Mouse (Mus musculus) gonadal fat pad, adult 2 months (tissue): ENCODE data around the gene Mlip. TPM values are rescaled to one million over a fixed set of nuclear protein-coding genes. Genes with fewer than 3 reads are reported as not detected.

Experiments used
- DNase-seq: peaks from one replicate; pipeline ENCODE4 v3.0.0-alpha.2; 2012; ENCODE audit warnings: low read depth
- polyA plus RNA-seq: library from polyadenylated mRNA; depleted of rRNA; stranded (reverse); fragments of >200 nt; gene quantifications from 2 replicates; pipeline ENCODE4 v1.2.3, GENCODE M21; 2012

Mlip gene
- polyA plus RNA-seq, 1 experiment, result 0.07 TPM

GRCm38 (mm10) chr9:77347704-77348103 is 5.1 kb downstream of the Mlip start:
- DNase-seq, result no peak

GRCm38 (mm10) chr9:77344318-77344717 is 8.5 kb downstream of the Mlip start:
- no peak for DNase-seq

- DNase-seq, result no peak
Measured at GRCm38 (mm10) chr9:77340159-77340862, 12.5 kb downstream of the Mlip start.

- DNase-seq, result no peak
Measured at GRCm38 (mm10) chr9:77339571-77340148, 13.1 kb downstream of the Mlip start.

GRCm38 (mm10) chr9:77335370-77335769 is 17.4 kb downstream of the Mlip start:
- no peak for DNase-seq

GRCm38 (mm10) chr9:77318346-77318745 is 34.4 kb downstream of the Mlip start:
- DNase-seq, result no peak

GRCm38 (mm10) chr9:77310548-77310947 is 42.2 kb downstream of the Mlip start:
- no peak for DNase-seq

- no peak for DNase-seq
Measured at GRCm38 (mm10) chr9:77305417-77305816, 47.4 kb downstream of the Mlip start.

- no peak for DNase-seq
Measured at GRCm38 (mm10) chr9:77302340-77302739, 50.4 kb downstream of the Mlip start.

GRCm38 (mm10) chr9:77287958-77288357 is 64.8 kb downstream of the Mlip start:
- peak; percentile 85 for DNase-seq

GRCm38 (mm10) chr9:77279371-77279770 is 73.4 kb downstream of the Mlip start:
- DNase-seq, result no peak

GRCm38 (mm10) chr9:77278055-77278454 is 74.7 kb downstream of the Mlip start:
- peak; percentile 75 for DNase-seq

GRCm38 (mm10) chr9:77277270-77277669 is 75.5 kb downstream of the Mlip start:
- DNase-seq, result no peak

GRCm38 (mm10) chr9:77276451-77277154 is 76.2 kb downstream of the Mlip start:
- peak; percentile 96 for DNase-seq

GRCm38 (mm10) chr9:77272727-77273126 is 80.0 kb downstream of the Mlip start:
- no peak for DNase-seq

GRCm38 (mm10) chr9:77265268-77266017 is 87.3 kb downstream of the Mlip start:
- no peak for DNase-seq

GRCm38 (mm10) chr9:77259052-77259451 is 93.7 kb downstream of the Mlip start:
- no peak for DNase-seq

- no peak for DNase-seq
Measured at GRCm38 (mm10) chr9:77258265-77258664, 94.5 kb downstream of the Mlip start.

GRCm38 (mm10) chr9:77254514-77254913 is 98.3 kb downstream of the Mlip start:
- no peak for DNase-seq

GRCm38 (mm10) chr9:77252761-77253160 is 100.0 kb downstream of the Mlip start:
- DNase-seq, result peak; percentile 60

- DNase-seq, result no peak
Measured at GRCm38 (mm10) chr9:77252134-77252533, 100.6 kb downstream of the Mlip start.

- no peak for DNase-seq
Measured at GRCm38 (mm10) chr9:77251511-77252112, 101.2 kb downstream of the Mlip start.
